Mouse (Mus musculus): ENCODE data around the gene B3gnt7.

Gene B3gnt7

DNA sequence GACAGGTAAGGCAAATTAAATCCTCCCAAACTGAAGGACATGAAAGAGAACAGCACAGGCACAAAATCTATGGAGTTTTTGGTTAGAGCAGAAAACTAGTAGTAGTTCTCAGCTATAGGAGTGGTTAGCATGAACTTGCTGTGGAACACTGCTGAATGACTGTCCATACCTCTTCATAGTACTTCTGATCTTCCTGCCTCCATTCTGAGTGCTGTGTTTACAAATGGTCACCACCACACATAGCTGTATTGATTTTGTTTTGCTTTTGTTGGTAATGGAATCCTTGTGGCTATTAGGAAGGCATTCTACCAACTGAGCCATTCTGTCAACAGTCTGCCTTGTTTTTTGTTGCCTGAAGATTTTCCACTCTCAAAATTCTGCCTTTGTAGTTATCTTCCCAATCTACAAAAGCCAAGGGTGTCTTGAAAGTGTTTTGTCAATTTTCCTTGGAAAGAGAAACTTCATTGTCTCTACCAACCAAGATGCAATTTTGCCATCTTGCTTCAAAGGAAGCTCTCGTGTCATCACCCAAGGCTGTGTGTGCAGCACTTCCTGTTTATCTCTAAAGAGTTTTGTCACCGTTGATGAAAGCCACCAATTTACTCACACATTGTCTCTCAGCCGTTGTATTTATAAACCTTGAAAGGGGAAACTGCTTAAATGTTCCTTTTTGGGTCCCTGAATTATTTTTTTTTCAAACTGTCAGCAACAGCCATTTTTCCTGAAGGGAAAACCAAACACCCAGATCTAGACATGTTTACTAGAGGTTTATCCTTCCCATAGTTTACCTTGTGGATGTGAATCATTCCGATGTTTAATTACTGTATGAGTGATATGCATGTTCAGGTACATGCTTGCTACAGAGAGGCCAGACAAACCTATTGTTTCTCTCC, 41.6 kb downstream of the B3gnt7 start:
- DNase-seq (ENCODE audit: low spot score in 2 of 2) = no peak

DNA sequence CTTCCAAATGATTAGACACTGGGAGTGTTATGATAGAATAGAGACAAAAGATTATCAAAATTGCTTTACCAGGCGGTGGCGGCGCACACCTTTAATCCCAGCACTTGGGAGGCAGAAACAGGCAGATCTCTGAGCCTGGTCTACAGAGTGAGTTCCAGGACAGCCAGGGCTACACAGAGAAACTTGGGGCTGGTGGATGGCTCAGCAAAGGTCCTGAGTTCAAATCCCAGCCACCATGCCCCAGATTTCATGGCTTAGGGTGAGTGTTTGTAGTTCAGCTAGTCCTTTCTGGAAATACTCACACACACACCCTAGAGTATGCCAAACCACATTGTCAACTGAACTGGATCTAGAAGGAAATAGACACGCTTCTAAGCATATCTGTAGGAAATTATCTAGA, 42.4 kb downstream of the B3gnt7 start:
- no peak for DNase-seq (ENCODE audit: low spot score in 2 of 2)

DNA sequence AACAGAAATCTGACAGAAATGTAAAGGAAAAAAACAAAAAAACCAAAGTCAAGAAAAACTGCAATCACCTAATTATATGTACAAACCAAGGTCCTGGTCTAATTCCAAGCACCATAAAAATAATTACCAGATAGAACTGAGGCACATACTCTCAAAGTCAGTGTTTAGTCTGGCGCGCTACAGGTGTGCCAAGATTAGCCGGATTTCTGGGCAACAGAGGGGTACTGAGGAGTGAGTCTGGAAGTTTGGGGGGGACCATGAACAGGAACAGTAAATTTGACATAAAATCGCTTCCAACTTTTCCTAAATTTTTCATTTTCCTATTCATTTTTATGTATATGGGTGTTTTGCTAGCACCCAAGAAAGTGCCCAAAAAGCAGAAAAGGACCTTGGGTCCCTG, 43.3 kb downstream of the B3gnt7 start:
- no peak for DNase-seq (ENCODE audit: low spot score in 2 of 2)

DNA sequence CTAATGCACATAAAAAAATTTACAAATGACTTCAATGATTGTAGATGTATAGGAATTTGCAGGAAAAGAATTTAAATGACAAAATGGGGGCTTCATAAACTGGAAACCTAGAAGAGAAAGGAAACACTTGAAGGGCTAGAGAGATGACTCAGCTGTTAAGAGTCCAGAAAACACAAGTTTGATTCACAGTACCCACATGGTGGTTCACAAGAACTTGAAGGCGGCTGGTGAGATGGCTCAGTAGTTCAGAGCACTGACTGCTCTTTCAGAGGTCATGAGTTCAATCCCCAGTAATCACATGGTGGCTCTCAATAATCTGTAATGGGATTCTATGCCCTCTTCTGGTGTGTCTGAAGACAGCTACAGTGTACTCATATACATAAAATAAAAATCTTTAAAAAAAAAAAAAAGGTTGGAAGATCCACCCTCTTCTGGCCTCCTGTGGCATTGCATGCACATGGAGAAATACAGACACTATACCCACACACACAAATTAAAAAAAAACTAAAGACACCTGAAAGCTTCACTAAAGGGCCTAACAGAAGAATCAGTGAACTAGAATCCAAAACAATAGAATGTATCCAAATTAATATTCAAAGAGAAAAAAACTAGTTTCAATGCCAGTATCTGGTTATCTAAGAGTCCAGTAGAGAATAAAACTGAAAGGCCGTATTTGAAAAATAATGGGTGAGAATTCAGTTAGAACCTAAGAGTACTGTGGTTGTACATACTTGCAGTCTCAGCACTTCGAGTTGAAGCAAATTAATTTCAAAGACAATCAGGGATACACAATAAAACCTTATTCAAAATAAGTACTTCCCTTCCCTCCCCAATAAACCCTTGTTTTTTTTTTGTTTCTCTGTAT, 44.5 kb downstream of the B3gnt7 start:
- no peak for DNase-seq (ENCODE audit: low spot score in 2 of 2)

DNA sequence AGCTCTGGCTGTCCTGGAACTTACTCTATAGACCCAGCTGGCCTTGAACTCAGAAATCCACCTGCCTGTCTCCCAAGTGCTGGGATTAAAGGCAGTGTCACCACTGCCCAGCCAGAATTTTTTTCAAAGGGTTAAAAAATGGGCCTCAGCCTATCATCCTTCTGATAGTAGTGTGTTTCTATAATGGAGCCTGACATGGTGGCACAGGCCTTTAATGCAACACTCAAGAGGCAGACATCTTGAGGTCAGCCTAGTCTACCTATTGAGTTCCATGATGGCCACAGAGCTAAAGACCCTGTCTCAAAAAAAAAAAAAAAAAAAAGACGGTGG, 45.0 kb downstream of the B3gnt7 start:
- DNase-seq (ENCODE audit: low spot score in 2 of 2) = no peak

DNA sequence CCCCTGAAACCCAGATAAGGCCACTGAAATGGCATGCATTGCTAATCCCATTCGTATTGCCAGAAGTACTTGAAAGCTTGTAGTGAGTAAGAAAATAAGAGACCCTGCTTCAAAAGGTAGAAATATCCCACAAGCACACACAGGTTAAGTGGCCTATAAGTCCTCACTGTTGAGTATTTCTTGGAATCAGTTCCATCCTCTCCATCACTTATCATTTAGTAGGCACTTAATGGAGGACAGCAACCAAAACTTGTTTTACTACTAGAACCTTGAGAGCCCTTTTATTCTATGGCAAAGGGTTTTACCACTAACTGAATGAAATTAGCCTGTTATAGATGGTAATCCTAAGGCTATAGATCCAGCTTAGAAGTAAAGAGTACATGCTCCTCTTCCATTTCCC, 45.5 kb downstream of the B3gnt7 start:
- DNase-seq (ENCODE audit: low spot score in 2 of 2) = no peak

DNA sequence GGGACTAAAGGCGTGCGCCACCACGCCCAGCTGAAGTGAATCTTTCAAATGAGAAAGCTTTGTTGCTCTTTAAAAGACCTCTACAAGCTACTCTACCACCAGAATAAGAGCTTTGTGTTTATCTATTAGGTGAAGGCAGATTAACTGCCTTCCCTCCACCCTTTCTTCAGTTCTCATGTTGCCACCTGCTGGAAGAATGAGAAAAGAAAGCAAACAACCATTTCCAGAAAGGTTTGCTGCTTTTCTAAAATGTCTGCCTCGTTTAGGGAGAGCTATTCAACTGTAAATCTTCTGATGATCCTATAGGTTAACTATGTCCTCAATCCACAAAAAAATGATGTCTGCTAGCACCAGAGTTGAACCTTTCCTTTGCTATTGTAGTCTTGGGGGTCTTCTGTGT, 46.2 kb downstream of the B3gnt7 start:
- no peak for DNase-seq (ENCODE audit: low spot score in 2 of 2)

DNA sequence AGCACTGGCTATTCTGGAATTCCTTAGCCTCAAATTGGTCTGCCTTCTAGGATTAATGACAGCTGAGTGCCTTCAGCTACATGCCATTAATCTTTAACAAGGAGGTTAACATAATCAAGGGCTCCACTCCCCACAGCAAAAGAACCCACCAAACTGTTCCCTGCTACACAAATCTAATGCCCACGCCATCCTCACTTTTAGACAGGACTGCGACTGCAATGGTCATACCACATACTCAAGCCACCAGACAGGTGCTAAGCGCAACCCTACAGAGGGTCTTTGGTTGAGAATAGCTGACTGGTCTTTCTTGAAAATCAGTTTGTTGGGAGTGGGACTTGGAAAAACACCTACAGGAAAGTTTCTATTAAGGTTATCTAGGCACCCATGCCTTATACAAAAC, 46.6 kb downstream of the B3gnt7 start:
- DNase-seq (ENCODE audit: low spot score in 2 of 2) = no peak

DNA sequence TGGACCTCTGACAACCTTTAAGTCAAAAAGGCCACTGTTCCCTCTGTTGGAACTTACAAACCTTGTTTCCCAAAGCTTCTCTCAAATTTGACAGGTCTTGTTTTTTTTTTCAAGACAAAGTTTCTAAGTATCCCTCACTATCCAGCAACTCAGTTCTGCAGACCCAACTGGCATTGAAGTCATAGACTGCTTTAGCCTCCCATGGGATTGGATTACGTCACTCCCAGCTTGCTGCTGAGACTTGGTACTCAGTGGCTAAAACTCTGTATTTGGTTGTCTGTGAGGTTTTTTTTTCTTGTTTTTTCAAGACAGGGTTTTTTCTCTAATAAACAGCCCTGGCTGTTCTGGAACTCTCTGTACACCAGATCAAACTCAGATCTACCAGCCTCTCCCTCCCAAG, 47.1 kb downstream of the B3gnt7 start:
- DNase-seq (ENCODE audit: low spot score in 2 of 2) = no peak

DNA sequence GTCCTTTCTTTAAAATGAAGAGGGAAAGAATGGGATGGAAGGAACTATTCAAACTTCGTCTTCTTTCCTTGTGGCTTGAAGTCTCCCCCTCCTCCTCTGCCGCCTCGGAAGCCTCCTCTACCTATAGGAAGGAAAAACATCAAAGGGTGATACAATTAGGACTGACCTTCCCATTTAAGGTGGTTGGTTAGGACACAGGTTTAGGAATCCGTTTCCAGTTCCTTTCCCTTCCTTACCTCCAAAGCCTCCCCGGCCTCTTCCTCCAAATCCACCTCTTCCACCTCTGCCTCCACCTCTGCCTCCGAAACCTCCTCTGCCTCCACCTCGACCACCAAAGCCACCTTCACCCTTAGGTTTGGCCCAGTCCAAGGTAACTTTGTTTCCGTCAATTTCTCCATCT, 47.9 kb downstream of the B3gnt7 start:
- DNase-seq (ENCODE audit: low spot score in 2 of 2) = no peak

DNA sequence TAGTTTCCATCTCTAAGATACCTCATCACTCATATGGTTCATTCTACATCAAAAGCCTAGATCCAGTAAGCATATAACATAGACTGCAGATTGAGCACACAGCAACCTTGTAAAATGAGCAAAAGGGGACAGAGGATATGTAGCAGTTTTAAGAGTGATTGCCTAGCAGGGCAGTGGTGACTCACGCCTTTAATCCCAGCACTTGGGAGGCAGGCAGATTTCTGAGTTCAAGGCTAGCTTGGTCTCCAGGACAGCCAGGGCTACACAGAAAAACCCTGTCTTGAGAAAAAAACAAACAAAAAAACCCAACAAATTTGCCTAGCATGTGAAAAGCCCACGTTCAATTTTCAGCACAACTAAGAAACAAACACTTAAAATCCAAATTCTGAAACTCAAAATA, 51.6 kb downstream of the B3gnt7 start:
- no peak for DNase-seq (ENCODE audit: low spot score in 2 of 2)
